Mouse (Mus musculus) retina, adult 2 months (tissue): ENCODE measurements around the gene Suco.

Experiments
- DNase-seq: peaks from one replicate; pipeline ENCODE4 v3.0.0-alpha.2; 2012; ENCODE audit warnings: low read depth, low spot score

Suco gene

DNA sequence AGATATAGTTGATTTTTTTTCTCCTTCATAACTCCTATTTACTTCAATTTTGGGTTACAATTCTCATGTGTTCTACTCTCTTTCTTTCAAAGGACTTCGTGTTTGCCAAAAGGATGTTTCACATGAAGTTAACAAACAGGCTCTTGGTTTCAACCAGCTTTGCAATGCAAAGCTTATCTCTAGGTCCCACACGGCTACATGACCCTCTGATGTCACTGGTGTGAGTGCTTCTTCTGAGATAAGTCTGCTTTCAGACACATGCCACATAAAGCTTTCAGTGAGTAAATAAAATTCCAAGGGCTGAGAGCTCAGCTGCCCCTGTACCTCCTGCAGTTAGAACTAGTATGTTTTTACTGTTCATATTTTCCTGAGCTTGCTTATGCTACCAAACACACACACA lies 18.1 kb upstream of the Suco start:
- DNase-seq = no peak

DNA sequence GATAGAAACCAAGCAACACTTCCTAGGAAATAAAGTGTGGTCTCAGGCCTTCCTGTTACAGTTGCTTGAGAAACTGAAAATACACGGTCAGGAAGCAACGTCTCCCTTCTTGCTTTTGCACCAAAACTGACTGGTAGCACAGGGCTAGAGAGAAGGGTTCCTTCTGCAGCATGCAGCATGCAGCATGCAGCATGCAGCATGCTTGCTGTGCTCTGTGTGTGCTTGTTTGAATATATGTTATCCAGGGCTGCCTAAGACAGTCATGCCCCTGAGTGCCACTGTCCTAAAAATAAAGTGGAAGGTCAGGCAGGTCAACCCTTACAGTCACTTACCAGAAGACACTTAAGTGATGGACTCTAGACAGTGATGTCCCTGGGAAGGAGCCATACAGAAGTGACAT lies 17.6 kb upstream of the Suco start:
- no peak for DNase-seq

DNA sequence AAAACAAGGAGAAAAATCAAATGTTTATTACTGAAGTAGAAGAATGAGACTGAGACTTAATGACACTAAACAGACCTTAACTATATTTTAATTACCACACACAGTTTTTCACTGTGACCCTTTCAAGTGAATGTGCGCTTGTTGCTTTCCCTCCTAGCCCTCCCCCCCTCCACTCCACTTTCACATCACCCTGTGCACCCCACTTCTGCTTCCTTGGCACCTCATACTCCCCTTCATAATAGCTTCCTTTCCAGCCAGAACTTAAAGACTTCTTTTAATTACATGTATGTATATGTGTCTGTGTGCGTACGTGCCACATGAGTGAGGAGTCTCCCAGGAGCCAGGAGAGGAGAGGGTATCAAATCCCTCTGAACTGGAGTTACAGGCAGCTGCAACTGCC lies 12.3 kb upstream of the Suco start:
- DNase-seq = no peak

DNA sequence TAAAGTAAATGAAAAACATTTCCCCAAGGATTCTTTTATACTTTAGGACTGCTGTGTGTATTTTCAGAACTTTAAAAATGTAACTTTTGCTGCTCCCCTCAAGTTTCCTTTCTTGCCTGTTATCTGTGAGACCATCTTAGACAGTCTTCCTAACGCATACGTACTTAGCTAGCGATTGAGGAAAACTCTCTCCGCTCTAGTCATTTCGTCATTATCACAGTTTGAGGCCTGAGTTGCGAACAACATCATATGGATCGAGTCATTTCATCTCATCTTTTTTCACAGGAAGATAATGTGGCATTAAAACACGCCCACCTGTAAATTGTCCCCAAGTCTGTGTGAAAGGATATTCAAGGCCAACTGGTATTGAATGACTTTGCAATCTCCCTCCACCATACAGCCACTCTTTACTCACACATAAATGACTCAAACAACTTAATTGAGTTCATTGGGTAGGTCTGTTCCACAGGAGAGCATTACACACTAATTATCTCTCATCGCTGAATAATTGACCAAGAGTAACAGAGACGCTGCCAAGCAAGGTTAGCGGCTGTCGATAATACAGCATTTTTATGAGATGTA lies 11.3 kb upstream of the Suco start:
- no peak for DNase-seq

DNA sequence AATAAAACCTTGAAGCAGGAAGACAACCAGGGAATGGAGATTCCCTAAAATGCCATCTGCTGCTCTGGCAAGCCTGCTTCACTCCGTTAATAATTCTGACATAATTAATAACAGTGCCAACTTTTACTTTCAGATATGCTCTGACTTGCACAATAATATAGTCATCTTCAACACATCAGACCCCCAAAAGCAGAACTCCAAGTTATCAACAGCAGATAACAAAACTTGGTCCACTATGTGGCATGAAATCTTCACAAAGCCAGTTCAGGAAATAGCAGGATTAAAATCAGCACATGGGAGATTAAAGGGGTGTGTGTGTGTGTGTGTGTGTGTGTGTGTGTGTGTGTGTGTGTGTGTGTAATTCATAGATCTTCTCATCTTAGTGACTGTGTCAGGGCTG lies 9.3 kb upstream of the Suco start:
- DNase-seq = peak; percentile 58

DNA sequence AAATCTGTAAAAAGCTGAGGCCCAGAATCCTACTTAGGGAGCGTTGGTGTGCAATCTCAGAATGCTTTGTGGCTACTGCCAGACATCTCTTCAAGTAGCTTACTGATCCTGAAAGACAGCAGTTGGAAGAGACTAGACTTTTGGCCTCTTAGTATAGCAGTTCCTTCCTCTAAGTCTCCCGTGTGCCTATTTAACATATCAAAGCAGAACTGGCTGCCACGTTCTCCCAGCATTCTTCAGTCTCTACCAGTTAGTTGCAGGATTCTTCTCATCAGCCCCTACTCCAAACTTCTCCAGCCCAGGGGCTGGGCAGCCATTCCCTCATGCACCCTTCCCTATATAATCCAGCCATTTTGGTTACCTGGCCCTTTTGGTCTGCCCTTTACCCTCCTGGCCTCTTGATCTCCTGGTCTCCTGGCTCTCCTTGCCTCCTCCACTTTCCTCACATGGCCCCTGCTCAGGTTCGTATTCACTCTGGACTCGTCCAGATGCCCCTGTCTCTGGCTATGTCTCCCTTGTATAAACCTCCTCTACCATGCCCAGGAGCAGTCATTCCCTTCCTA lies 1.2 kb upstream of the Suco start:
- no peak for DNase-seq

DNA sequence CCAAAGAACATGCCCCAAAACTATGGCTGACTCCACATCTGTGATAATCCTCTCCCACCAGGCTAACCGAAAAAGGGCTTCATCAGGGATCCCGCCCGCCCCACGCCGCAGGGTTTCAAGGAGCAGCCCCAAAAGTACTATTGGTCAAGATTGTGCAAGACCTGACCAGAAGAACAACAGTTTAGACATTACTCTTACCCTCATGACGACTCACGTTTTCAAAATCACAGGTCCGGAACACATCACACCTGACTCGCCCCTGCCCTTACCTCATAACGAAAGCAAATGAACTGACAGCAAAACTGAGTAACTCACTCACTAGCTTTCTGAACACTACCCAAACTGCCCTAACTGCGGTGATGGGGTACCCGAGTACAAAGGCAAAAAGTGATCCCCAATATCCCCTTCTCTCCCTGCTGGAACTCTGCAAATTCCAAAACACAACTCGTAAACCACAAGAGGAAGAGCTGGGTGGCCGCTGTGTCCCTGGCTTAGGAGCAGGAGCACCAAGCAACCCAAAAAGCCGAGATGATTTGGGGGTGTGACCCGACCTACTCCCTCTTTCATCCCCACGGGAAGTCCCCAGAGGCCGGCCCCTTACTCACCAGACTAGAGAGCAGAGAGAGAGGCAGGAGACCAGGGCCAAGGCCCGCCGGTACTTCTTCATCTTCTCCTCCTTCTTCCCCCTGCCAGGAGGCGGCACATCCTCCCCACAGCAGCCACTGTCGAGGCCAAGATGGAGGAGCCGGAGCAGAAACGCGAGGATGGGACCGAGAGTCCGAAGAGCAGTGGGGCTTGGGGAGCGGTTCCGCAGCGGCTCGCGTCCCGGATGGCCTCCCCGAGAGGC lies 553 bp downstream of the Suco start:
- DNase-seq = peak; percentile 26

DNA sequence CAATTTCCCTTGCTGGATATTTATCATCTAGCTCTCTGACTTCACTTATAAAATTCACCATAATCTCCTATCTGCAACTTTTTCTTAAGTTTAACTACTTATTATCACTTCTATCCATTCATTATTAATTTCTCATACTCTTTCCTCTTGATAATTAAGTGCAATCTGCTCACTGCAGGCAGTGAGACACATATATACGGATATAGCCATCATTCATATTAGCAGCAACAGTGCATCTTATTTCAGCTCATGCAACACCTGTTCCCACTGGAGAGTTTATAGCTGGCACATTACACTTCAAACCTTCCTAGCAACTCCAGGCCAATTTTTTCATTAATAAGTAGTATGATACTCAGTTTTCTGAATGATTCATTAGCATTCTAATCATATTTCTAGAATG lies 7.1 kb downstream of the Suco start:
- no peak for DNase-seq

DNA sequence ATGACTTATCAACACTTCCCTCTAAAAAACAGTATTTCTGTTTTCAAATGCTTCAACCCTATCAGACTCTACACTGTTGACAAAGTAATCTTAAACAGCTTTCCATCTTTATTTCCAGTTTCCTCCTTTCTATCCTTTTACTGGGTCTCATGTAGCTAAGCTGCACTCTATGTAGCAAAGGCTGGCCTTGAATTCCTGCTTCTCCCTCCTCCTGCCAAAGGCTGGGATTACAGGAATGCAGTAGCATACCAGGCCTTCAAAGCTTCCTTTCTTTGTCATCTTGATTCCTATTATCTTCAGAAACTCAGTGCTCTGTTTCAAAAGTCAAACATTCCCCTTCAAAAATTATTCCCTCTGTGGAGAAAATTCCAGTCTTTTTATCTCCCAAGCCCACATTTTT lies 8.1 kb downstream of the Suco start:
- DNase-seq = no peak

DNA sequence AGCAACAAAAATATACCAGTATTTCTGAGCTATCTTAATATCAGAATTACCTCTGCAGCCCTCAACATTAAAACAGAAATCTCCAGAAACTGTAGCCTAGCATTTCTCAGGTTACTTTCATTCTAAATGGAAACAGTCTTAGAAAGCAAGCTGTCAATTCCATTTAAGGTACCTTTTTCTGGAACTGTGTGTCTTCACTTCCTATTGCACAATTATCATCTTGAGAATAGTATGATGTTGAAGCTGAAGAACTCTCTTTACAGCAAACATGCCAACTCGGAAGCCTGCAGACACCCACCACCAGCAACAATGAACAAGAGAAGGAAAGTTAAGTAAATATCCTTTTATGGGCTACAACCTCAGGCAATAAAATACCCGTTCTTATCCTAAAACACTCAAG lies 12.7 kb downstream of the Suco start:
- no peak for DNase-seq

DNA sequence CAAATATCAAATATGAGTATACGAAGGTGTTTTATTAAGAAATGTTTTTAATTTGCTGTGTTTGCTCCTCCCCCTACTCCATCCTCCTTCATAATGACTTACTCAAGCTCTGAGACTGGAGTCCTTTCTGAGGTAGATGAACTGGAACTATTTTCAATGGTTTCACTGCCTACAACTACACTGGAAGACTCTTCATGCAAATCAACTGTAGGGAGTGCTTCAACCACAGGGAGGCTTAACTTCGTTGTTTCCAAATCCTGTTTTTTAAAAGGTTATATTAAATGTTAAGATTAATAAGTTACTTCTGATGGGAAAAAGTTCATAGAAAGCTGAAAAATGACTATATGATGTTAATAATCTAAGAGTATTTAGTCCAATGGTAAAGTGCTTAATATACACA lies 17.2 kb downstream of the Suco start:
- no peak for DNase-seq

DNA sequence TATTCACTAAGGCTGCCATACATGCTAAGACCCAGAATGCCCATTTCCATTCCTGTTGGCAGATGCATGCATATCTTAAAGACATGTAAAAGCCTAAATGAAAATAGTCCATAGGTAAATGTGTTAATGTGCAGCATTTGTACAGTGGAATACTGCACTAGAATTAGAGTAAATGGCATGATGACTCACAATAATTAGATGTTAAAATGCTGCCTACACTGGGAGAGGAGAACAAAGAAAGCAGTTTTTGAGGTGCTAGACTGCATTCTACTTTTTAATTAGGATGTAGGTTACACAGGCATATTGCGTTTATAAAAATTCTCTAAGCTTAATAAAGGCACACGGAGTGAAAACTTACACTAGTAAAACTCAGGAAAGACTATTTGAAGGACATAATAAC lies 49.8 kb downstream of the Suco start:
- DNase-seq = no peak

DNA sequence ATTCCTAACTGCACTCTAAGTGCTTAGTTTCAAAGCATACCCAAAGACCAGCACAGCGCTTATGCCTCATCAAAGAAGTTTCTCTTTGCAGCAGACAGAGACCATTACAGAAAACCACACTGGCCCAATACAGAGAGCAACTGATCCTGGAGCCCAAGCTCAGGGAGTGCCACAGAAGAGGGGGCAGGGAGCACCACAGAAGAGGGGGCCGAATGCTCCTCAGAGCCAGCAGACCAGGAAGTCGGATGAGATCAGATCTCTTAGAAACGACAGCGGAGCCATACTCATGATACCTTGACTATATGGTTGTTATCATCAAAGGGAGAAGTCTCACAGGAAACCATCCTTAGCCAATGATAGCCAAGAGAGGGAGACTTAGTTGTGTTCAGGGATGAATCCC lies 67.1 kb downstream of the Suco start:
- DNase-seq = no peak

DNA sequence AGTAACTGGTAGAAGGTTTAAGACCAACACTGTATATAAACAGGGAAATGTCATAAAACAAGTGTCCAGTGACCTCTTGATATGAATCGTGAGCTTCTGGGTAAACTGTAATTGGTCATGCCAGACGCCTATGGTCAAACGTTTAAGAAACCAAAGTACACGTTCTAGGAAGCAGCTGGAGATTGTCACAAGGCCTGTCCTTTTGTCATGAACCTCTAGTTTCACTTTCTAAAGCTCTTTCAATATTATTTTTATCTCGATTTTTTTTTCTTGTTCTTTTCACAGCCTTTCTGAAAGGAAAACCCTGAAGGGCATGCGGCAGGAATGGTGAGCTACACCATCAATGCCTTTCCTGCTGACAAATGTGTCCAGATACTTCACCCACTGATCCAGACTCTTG lies 67.5 kb downstream of the Suco start:
- no peak for DNase-seq

DNA sequence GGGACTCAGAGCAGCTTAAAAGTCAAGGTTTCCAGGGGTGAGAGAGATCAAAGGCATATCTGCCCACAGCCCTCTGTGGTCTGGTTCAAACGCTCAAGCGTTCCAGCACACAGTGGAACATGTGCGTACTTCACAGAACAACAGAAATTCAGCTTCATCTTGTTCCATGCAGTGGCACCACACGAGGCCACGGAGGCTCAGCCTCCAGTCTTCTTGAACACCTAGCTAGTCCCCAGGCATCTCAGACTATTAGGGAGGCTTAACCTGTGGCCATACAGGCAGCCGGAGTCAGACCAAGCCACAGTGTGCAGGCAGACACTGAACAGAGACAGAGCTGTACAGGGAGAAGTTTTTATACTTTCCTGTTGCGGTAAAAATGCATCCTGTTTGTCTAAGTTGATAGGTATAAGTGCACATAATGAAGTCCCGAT lies 71.9 kb downstream of the Suco start:
- no peak for DNase-seq

DNA sequence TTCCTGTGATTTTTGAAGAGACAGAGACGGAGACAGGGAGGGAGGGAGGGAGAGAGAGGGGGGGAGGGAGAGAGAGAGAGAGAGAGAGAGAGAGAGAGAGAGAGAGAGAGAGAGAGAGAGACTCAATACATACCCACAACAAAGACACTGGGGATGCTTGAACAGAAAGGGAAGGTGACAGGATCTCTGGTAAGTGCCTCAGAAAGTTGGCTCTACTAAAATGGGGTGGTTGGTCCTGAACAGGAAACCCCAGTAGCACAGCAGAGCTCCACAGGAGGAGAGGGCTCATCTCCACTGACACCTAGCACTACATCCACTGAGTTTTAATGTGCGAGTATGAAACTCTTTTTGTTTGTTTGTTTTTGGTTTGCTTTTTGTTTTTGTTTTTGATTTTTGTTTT lies 75.2 kb downstream of the Suco start:
- no peak for DNase-seq

DNA sequence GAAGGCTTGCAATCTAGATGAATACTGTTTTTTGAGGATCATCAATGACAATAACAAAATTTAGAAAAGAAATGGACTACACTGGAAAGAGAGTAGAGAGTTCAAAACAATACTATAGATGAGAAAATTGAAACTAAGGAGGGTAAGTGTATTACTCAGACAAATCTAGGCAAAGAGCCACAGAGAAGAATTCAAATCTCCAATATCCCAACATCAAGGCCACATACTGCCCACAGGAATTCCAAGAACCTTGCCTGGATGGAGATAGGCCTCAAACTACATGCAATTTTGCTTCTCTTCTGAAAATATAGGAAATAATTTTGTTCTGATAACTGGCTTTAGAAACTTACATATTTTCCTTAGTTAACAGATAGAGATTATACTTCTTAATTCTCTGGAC lies 76.2 kb downstream of the Suco start:
- DNase-seq = no peak

DNA sequence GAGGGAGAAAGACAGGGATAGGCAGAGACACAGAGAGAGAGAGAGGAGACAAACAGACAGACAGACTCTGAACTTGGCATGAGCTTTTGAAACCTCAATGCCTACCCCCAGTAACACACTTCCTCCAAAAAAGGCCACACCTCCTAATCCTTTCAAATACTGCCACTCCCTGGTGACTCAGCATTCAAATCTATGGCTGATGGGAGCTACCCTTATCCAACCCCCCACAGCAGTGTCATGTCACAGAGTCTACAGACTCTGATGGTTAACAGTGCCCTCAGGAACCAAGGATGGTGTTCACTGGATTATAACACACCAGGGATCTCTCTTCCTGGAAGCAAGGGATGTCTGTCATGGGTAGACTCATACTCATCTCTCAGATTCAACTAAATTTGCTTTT lies 76.7 kb downstream of the Suco start:
- no peak for DNase-seq

DNA sequence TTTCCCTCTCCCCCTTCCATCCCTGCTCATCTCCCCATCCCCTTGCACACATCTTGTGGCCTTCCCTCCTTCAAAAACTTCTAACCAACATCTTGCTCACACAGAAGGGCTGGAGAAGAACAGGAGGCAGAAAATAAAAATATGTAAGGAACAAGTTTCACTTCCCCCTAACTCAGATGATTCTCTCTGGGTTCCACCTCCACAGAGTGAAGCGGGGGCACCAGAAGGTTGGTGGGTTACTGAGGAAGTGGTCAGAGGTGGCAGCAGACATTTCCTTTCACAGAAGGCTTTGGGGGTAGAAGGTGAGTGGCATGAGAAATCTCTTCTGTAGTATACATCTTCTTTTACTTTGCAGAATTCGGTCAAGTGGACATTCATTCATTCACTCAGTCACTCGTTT lies 77.6 kb downstream of the Suco start:
- DNase-seq = no peak

DNA sequence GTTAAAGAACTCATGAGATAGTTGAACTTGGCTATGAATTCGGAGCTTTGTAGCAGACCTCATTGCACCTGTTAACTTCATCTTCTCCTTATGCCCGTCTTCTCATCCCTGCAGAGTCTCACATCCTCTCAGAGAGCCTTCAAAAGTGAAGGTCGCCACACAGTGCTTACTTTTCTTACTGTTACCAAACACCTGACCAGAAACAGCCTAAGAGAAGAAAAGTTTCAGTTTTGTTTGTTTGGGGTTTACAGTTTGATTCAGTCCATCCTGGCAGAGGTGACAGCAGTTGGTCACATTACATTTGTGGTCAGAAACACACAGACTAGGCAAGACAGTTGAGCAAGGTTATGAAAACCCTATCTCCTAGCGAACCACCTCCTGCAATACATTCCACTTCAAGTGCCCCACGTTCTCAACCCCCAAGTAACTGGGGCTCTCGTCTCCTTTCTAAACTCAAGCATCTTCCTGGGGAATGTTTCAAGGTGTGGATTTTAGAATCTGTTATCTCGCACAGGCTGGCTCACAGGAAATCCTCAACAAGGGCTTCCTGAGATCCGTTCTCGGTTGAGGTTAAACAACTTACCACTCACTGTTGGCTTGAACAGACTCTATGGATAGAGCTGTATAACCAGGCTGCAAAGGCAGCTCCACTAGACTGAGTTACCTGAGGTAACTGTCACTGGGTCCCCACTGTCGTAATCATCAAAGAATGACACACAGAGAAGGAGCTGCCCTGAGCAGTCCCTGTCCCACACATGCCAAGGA lies 81.9 kb downstream of the Suco start:
- DNase-seq = no peak

DNA sequence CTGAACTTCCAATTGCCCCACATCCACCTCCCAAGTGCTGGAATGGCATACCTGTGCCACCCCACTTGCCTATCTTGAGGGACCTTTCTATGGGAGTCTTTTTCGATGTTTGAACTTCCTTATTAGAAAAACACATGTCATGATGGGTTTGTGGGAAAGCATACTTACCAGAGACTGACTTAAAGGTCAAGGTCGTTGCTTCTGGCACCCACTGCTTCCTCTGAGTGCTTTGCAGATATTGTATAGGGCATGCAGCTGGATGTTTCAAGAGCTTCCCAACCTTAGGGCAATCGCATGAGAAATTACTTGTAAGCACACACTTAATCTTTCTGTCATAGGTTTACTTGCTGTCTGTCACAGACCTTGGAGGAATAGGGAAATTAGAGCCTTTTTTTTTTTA lies 83.2 kb downstream of the Suco start:
- DNase-seq = no peak

DNA sequence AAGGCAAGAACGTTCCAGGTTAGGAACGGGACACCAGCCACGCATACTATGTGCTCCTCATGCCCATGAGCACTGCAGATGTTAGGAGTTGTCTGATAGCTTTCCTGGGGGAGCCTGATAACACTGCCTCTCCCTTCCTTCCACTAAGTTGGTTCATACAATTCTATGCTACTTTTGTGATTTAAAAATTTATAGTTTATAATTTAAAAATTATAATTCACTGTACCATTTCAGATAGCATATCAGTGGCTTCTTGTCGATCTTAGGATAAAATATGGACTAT lies 83.9 kb downstream of the Suco start:
- DNase-seq = no peak
